Mouse (Mus musculus): Measurements from ENCODE around the gene Med26.

DNA sequence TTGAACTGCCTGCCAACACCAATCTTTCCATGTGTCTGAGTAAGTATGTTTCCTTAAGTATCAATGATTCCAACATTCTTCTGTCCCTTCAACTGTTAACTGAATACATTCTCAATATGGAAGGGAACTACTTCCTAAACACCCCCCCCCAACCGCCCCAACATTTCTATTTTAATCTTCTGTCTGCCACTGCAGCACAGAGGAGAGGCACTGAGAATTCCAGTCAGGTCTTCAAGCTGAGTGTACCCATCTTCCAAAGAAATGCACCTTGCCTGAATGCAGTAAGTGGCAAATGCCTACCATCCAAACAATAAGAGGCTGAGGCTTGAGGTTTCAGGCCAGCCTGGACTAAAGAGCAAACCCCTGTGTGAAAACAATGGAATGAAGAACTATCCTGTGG, 16.0 kb downstream of the Med26 start:
- TF ChIP-seq ZNF384 (IDR thresholded peaks at IDR 0.05; ENCODE audit: low read depth, low read length) (no peak), USF1 (IDR thresholded peaks at IDR 0.05; ENCODE audit: low read depth, low read length) (no peak), CTCF (IDR thresholded peaks at IDR 0.05 in 2 of 3, conservative IDR thresholded peaks at IDR 0.05 in 1 of 3; ENCODE audit: control insufficient read depth in 1 of 3, insufficient read depth in 1 of 3, low read depth in 2 of 3, low read length in 3 of 3, poor library complexity in 1 of 3, severe bottlenecking in 1 of 3) (no peak)
